In the genomic region with DNA sequence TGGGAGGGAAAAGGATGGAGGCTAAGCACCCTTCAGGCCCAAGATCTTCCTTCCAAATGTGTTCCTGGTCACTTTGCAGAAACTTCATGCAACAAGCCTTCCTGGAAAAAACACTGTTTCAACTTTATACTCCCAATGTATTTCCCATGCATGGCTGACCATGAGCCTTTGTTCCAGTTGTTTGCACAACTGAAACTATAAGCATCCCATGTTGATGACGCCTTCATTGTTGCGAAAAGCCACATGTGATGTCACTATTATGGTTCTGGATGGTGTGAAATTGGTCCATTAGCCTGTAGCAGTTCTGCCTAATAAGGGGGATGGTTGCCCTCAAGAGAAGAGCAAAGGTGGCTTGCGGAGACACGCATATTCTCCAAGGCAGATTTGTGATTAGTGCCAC, we compare ENCODE assay signal across 15 mouse cellular contexts.
"Had no signal": no experiment of that assay in that cellular context is flagged by ENCODE, and none has a peak within 500 bp of the region (broad histone marks: within the 10 kb centered on the region; RNA-seq: fewer than 3 reads in every experiment).

No protein-coding gene starts in this region.

- DNase-seq: lung, adult 18-20 months; lung, embryonic 14.5 days; lung, postnatal 10 days; lung, postnatal 4 days; midbrain, embryonic 14.5 days; right cerebral cortex, postnatal 14 days; thymus, adult 18-20 months; thymus, postnatal 14 days; thymus, postnatal 36 days had no signal

- H3K9me3 ChIP-seq: midbrain, embryonic 10.5 days; midbrain, embryonic 12.5 days; neural tube, embryonic 13.5 days; neural tube, embryonic 15.5 days had no signal

- H3K4me1 ChIP-seq: midbrain, embryonic 12.5 days had no signal

- H3K9ac ChIP-seq: lung, embryonic 14.5 days; midbrain, embryonic 12.5 days; neural tube, embryonic 13.5 days; neural tube, embryonic 15.5 days had no signal

- H3K27ac ChIP-seq: midbrain, embryonic 10.5 days; midbrain, embryonic 12.5 days; neural tube, embryonic 13.5 days; neural tube, embryonic 15.5 days had no signal

- H3K4me2 ChIP-seq: lung, embryonic 14.5 days; midbrain, embryonic 12.5 days; neural tube, embryonic 13.5 days; neural tube, embryonic 15.5 days had no signal

- ATAC-seq: midbrain, embryonic 16.5 days had no signal

- H3K4me3 ChIP-seq: midbrain, embryonic 10.5 days; midbrain, embryonic 12.5 days; myocyte; neural tube, embryonic 13.5 days; neural tube, embryonic 15.5 days had no signal

- H3K27me3 ChIP-seq: midbrain, embryonic 12.5 days; neural tube, embryonic 13.5 days; neural tube, embryonic 15.5 days had no signal

- H3K36me3 ChIP-seq: midbrain, embryonic 10.5 days; midbrain, embryonic 12.5 days; neural tube, embryonic 15.5 days had no signal
